18 mouse cellular contexts compared by ENCODE assay signal in genomic region chr14:96021646-96022045, GRCm38 (mm10).
DNase-seq lines count a peak whose midpoint lies in the region; ATAC-seq lines count a peak whose summit lies in the region.
"Had no signal": no experiment of that assay in that cellular context is flagged by ENCODE, and none has a peak within 500 bp of the region (broad histone marks: within the 10 kb centered on the region; RNA-seq: fewer than 3 reads in every experiment).

No protein-coding gene starts in this region.

- no peaks in the 10 kb centered on the region for H3K27me3 ChIP-seq in intestine, embryonic 15.5 days (replicated peaks)
- no peaks in the 10 kb centered on the region for H3K27me3 ChIP-seq in intestine, embryonic 16.5 days (replicated peaks; ENCODE audit: control insufficient read depth, insufficient read depth, low read length)
- H3K27me3 ChIP-seq: embryonic facial prominence, embryonic 12.5 days; forebrain, embryonic 13.5 days; forebrain, embryonic 15.5 days had no signal

- no peak overlapping the region for H3K27ac ChIP-seq in intestine, embryonic 15.5 days
- no peak overlapping the region for H3K27ac ChIP-seq in intestine, embryonic 16.5 days (ENCODE audit: low read length)
- H3K27ac ChIP-seq: embryonic facial prominence, embryonic 10.5 days; embryonic facial prominence, embryonic 12.5 days; forebrain, embryonic 13.5 days; forebrain, embryonic 15.5 days had no signal

- WGBS in intestine, embryonic 15.5 days, result 74% methylated on average over 2 of the region's 2 CpGs
- WGBS in intestine, embryonic 16.5 days, result 63% methylated on average over 2 of the region's 2 CpGs
- 32% methylated on average over 2 of the region's 2 CpGs for WGBS in large intestine, adult 2 months

- no peak overlapping the region for H3K4me3 ChIP-seq in intestine, embryonic 15.5 days (replicated peaks)
- H3K4me3 ChIP-seq in intestine, embryonic 16.5 days (ENCODE audit: low read length), result no peak overlapping the region
- H3K4me3 ChIP-seq: embryonic facial prominence, embryonic 10.5 days; embryonic facial prominence, embryonic 12.5 days; forebrain, embryonic 13.5 days; forebrain, embryonic 15.5 days had no signal

- peak; percentile 94 for ATAC-seq in intestine, embryonic 15.5 days
- peak; percentile 97 for ATAC-seq in intestine, embryonic 16.5 days
- ATAC-seq: forebrain, embryonic 13.5 days; forebrain, embryonic 15.5 days had no signal

- no peak overlapping the region for H3K9ac ChIP-seq in intestine, embryonic 15.5 days
- no peak overlapping the region for H3K9ac ChIP-seq in intestine, embryonic 16.5 days (ENCODE audit: low read depth, low read length)
- H3K9ac ChIP-seq: embryonic facial prominence, embryonic 12.5 days; forebrain, embryonic 13.5 days; forebrain, embryonic 15.5 days had no signal

- H3K36me3 ChIP-seq in intestine, embryonic 15.5 days, result no peaks in the 10 kb centered on the region
- H3K36me3 ChIP-seq in intestine, embryonic 16.5 days (ENCODE audit: control insufficient read depth, insufficient read depth, low read length), result no peaks in the 10 kb centered on the region
- H3K36me3 ChIP-seq: embryonic facial prominence, embryonic 10.5 days; embryonic facial prominence, embryonic 12.5 days; forebrain, embryonic 15.5 days had no signal

- peak; percentile 6 for DNase-seq in large intestine, adult 2 months (ENCODE audit: low read depth, low spot score)
- DNase-seq in left cerebral cortex, adult 11 months (ENCODE audit: low spot score), result no peak
- no peak for DNase-seq in right cerebral cortex, adult 2 months (ENCODE audit: low spot score in 2 of 2)
- DNase-seq in cerebellum, adult 9-10 months, result no peak
- DNase-seq: adrenal gland, adult 2 months; adrenal gland, postnatal 10 days; adrenal gland, postnatal 25 days; cerebellum, adult 11 months; cerebellum, adult 18-20 months; cerebellum, adult 8-10 months; cerebellum, postnatal 10 days; cerebellum, postnatal 25 days had no signal

- no peaks in the 10 kb centered on the region for H3K9me3 ChIP-seq in intestine, embryonic 15.5 days
- H3K9me3 ChIP-seq in intestine, embryonic 16.5 days (ENCODE audit: control insufficient read depth, low read length), result no peaks in the 10 kb centered on the region
- H3K9me3 ChIP-seq: embryonic facial prominence, embryonic 10.5 days; embryonic facial prominence, embryonic 12.5 days; forebrain, embryonic 13.5 days; forebrain, embryonic 15.5 days had no signal

- H3K4me2 ChIP-seq in intestine, embryonic 15.5 days (replicated peaks), result no peak overlapping the region
- no peak overlapping the region for H3K4me2 ChIP-seq in intestine, embryonic 16.5 days (ENCODE audit: low read depth, low read length)
- H3K4me2 ChIP-seq: embryonic facial prominence, embryonic 12.5 days; forebrain, embryonic 13.5 days; forebrain, embryonic 15.5 days had no signal

- H3K4me1 ChIP-seq in intestine, embryonic 15.5 days (replicated peaks), result no peaks in the 10 kb centered on the region
- no peaks in the 10 kb centered on the region for H3K4me1 ChIP-seq in intestine, embryonic 16.5 days (ENCODE audit: control insufficient read depth, insufficient read depth, low read length)
- H3K4me1 ChIP-seq: embryonic facial prominence, embryonic 10.5 days; embryonic facial prominence, embryonic 12.5 days; forebrain, embryonic 13.5 days; forebrain, embryonic 15.5 days had no signal
